Mouse (Mus musculus) hematopoietic stem cell, adult 5-6 weeks (primary cell): ENCODE measurements at regions not wholly inside any gene's neighbourhood (a gene's known extent, or its start where the extent isn't known, plus 50 kb on each side); places are given as distances from the start of the nearest gene placed in this dataset.
"Not testable (repeated sequence)": the region's sequence is repeated elsewhere in the genome, so short reads cannot be mapped to it uniquely, and the experiment has no call there.

ENCODE experiments used
- ATAC-seq, 2 experiments: fragments of 125-278 bp in 1 of 2; replicated peaks in 1 of 2; 2 replicates each; pipeline ENCODE4 v1.8.0; 2016 to 2017; ENCODE audit warnings: inconsistent platforms in 2 of 2, mild to moderate bottlenecking in 2 of 2, moderate number of reproducible peaks in 2 of 2, low read depth in 1 of 2, moderate TSS enrichment in 1 of 2; ENCODE audit not compliant: low FRiP score in 2 of 2, poor library complexity in 2 of 2, severe bottlenecking in 2 of 2, insufficient read depth in 1 of 2, low TSS enrichment in 1 of 2

- no peak for ATAC-seq
These were observed 1786.1 kb downstream of the 9330182O14Rik start for GRCm38 (mm10) chr15:41920270-41920669.

GRCm38 (mm10) chr15:41936697-41937096 is 1802.5 kb downstream of the 9330182O14Rik start:
- ATAC-seq, result no peak

GRCm38 (mm10) chr15:41945226-41945625 is 1811.1 kb downstream of the 9330182O14Rik start:
- ATAC-seq, result no peak

GRCm38 (mm10) chr15:41947888-41948287 is 1813.7 kb downstream of the 9330182O14Rik start:
- ATAC-seq, result no peak

- ATAC-seq, result peak; percentile 58 to 82
These were observed 1814.4 kb downstream of the 9330182O14Rik start for GRCm38 (mm10) chr15:41948347-41949093.

- peak in 1 of 2 experiments; percentile 14; a peak in 1 of 4 replicates for ATAC-seq
These were observed 1814.9 kb downstream of the 9330182O14Rik start for GRCm38 (mm10) chr15:41949094-41949461.

GRCm38 (mm10) chr15:41951276-41951675 is 1817.1 kb downstream of the 9330182O14Rik start:
- 0 out of 4 replicates have a peak, but pooled peaks of 1 of the 2 experiments have one; percentile 38 for ATAC-seq

- no peak for ATAC-seq
These were observed 1826.4 kb downstream of the 9330182O14Rik start for GRCm38 (mm10) chr15:41960597-41960996.

- peak; percentile 38 to 69; a peak in 3 of 4 replicates for ATAC-seq
These were observed 1836.7 kb downstream of the 9330182O14Rik start for GRCm38 (mm10) chr15:41970877-41971276.

- peak; percentile 78 to 89; a peak in 3 of 4 replicates for ATAC-seq
These were observed 1839.1 kb downstream of the 9330182O14Rik start for GRCm38 (mm10) chr15:41973263-41973662.

GRCm38 (mm10) chr15:41977196-41977595 is 1843.0 kb downstream of the 9330182O14Rik start:
- no peak for ATAC-seq

GRCm38 (mm10) chr15:41977649-41978231 is 1843.6 kb downstream of the 9330182O14Rik start:
- no peak for ATAC-seq

GRCm38 (mm10) chr15:41983261-41983660 is 1849.1 kb downstream of the 9330182O14Rik start:
- no peak for ATAC-seq

- no peak for ATAC-seq
These were observed 1850.1 kb downstream of the 9330182O14Rik start for GRCm38 (mm10) chr15:41984267-41984666.

- ATAC-seq, result no peak
These were observed 1852.1 kb downstream of the 9330182O14Rik start for GRCm38 (mm10) chr15:41986264-41986663.

GRCm38 (mm10) chr15:41989065-41989464 is 1854.9 kb downstream of the 9330182O14Rik start:
- no peak for ATAC-seq

GRCm38 (mm10) chr15:41991816-41992215 is 1857.7 kb downstream of the 9330182O14Rik start:
- no peak for ATAC-seq

GRCm38 (mm10) chr15:42032286-42032685 is 1898.1 kb downstream of the 9330182O14Rik start:
- ATAC-seq, result not testable (repeated sequence)
